Mouse (Mus musculus): ENCODE measurements around the gene Brd3os.

- no peak for TF ChIP-seq CTCF (IDR thresholded peaks at IDR 0.05; ENCODE audit: extremely low read depth, insufficient read length, insufficient replicate concordance, low read depth, low read length)
- TF ChIP-seq POLR2A (IDR thresholded peaks at IDR 0.05; ENCODE audit: low read depth, low read length) = no peak
These were observed 37.6 kb upstream of the Brd3os start for GRCm38 (mm10) chr2:27404375-27405093.

All from small intestine, adult 2 months (tissue).